Mouse (Mus musculus) kidney, adult 8-10 months (tissue): ENCODE data around the gene St6galnac4.
A peak's percentile ranks its signal among the peaks of the same experiment; 100 is the strongest.

Source experiments
- DNase-seq, 2 experiments: peaks; one replicate each; pipeline ENCODE4 v3.0.0; 2022

The St6galnac4 gene

GRCm38 (mm10) chr2:32586871-32587351 is at the start of gene St6galnac4:
Gene St6galnac4, plus strand, starts transcription at chr2:32587095.
- DNase-seq: peak; percentile 82 to 83

DNA sequence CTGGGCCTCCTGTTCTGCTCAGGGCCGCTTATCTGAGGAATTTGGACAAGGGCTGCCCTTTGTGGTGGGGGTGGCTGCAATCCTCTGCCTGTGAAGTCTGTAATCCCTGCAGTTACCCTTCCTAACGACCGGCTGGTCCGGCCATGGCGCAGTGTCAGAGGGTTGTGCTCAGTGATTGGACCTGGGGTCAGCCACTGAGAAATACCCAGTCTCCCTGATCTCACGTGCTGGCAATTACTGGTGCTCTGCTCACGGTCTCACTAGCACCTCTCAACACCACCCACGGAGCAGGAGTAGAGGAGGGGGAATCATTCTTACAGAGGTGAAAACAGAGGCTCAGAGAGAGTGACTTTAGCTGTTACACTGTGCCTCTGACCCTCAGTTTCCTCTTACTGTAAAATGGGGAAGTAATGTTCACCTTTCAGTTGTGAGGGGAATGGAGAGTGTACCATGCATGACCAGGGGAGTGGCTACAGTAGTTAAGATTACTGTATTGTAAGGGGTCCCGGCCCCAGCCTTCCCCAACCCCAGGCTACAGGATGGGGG is 49.5 kb upstream of the St6galnac4 start:
- peak in 1 of 2 experiments; percentile 64 for DNase-seq

- DNase-seq: peak in 1 of 2 experiments; percentile 50
Observed at GRCm38 (mm10) chr2:32537941-32538340, 49.0 kb upstream of the St6galnac4 start.

GRCm38 (mm10) chr2:32538461-32538860 is 48.4 kb upstream of the St6galnac4 start:
- peak in 1 of 2 experiments; percentile 25 for DNase-seq

DNA sequence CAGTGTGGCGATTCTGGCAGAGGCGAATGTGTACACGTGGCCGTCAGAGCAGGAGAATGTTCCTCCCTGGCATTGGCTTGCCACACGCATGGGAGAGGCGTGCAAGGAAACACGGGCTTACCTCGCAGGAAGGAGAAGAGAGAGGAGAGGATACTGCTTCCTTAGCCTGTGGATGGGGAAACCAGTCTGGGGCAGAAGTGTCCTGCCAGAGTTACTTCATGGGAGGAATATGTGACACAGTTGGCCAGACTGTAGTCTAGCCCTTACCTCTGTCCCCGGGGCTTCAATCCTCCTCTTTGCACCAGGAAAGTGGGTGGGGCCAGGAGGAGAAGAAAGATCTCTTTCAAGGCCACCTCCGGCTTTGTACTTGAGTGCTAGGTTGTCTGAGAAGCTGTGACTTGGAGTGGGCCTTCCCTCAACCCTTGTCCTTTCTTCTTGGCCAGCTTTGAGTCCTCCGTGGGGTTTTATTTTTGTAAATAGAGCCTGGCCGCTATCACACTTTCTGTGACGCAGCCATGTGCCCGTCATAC is 47.4 kb upstream of the St6galnac4 start:
- no peak for DNase-seq

DNA sequence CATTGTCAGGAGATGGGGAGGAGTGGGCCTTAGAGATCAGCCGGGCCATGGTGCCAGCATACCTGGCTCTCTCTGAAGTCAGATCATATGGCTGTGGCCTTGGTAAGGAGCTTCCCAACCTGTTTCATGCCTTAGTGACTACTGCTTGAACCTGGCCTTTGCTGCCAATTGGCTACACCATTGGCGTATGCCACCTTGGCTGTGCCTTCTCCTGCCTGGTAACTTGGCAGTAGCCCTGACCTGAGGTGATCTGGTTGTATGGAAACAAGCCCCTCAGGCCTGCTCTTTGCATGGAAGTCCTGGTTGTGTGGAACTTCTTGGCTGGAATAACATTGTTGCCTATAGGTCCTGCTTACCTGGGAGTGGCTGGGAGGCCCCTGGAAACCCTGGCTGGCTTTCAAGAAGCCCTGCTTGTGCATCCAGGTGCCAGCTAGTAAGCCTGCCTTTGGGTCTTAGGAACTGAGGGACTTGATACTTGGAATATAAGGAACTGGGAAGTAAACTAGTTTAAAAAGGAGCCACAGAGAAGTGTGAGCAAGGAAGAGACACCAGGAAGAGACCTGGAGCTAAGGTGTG is 45.5 kb upstream of the St6galnac4 start:
- DNase-seq: no peak

DNA sequence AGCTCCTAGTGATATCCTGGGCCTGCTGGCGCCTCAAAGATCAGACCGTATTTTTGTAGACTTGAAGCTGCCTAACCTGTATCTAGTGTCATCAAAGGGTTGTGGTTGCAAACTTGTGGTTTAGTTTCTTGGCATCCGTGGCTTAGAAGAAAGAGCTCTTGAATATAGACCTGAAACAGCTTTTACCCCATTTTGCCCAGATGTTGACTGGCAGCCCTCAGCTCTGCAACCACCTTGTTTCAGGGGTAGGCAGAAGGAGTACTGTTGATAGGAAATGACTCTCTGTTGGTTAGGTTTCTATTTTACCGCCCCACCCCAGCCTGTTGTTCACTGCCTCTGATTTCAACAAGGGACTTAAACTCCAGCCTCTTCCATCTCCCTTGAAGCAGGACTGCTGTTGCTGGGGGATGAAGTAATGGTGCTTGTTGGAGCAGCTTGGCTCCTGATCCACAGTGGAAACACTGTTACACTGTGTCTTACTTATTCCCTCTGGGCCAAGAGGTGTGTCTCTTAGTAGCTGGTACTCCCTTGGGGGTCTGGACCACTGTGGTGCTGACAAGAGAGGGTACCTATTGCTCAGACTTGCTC is 44.8 kb upstream of the St6galnac4 start:
- DNase-seq: no peak

GRCm38 (mm10) chr2:32543031-32543449 is 43.9 kb upstream of the St6galnac4 start:
- no peak for DNase-seq

GRCm38 (mm10) chr2:32546951-32547350 is 39.9 kb upstream of the St6galnac4 start:
- no peak for DNase-seq

GRCm38 (mm10) chr2:32547380-32547779 is 39.5 kb upstream of the St6galnac4 start:
- no peak for DNase-seq

GRCm38 (mm10) chr2:32547964-32548739 is 38.7 kb upstream of the St6galnac4 start:
- DNase-seq: peak in 1 of 2 experiments; percentile 53

- DNase-seq: no peak
Observed at GRCm38 (mm10) chr2:32549171-32549570, 37.7 kb upstream of the St6galnac4 start.

- DNase-seq: no peak
Observed at GRCm38 (mm10) chr2:32549764-32550163, 37.1 kb upstream of the St6galnac4 start.

GRCm38 (mm10) chr2:32551236-32551635 is 35.7 kb upstream of the St6galnac4 start:
- DNase-seq: no peak

DNA sequence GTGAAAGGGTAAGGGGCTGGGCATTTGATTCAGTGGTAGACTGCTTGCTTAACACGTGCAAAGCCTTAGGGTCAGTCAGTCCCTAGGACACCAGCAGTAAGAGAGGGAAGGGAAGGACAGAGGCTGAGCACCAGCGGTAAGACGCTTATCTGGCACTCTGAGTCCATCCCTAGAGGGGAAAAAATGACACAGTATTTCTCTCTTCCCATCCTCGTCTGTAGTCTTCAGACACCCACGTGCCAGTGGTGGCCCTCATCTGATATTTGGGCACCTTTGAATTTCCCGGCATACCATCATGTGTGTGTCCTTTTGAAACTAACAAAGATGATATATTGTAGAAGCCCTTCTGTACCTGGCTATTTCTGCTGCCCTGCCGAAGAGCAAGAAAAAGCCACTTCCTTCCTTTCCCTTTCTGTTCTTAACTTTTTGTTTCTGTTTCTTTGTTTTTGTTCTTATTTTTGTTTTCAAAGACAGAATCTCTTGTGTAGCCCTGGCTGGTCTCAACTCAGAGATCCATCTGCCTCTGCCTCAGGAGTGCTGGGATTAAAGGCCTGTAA is 33.2 kb upstream of the St6galnac4 start:
- no peak for DNase-seq

DNA sequence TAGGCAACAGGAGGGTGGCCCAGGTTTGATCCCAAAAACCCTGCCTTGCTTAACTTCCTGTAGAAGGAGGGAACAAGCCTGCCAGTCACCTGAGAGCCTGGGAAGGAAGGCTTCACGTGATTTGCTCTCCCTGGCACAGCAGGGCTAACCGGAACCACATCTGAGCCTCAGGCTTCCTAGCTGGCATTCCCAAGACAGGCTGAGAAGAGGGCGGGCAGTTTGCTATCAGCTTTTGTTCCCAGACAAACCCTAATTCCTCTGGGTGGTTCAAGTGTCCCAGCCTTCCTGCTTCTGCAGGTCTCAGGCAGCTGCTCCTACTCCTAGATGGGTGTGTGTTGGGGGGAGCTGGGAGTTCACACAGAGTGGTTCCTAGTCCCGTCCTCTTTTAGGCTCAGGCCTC is 31.4 kb upstream of the St6galnac4 start:
- DNase-seq: peak; percentile 33 to 43

DNA sequence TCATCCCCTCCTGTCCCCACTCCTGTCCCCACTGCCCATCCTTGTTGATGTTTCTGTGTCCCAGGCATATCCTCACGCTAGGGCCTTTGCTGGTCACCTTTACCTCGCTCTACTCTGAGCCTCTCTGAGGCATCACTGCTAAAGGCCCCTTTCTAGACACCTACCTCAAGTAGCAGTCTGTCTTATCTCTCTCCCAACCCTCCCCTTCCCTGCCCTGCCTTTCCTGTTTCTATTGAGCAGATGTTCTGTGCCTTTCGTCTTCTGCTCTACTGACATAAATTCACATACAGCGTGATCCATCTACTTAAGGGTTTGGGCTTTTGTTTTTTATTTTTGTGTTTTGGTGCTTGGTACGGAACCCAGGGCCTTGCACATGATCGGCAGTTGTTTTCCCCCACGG is 30.9 kb upstream of the St6galnac4 start:
- DNase-seq: no peak

DNA sequence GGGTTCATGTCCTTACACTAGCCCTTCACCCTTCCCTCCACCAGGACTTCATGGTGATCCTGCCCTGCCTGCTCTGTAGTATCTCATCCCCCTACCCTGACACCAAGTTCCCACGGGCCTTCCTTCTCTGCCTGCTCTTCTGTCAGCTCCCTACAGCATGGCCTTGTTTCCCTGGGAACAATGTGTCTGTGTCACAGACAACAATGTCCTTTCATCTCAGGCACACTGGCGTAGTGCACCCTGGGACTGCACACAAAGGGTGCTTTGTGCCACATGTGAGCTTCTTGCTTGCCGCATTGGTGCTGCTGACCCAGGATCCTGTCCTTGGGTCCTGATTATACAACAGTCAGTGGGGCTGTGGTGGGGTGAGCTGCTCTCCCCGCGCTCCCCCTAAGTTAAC is 27.3 kb upstream of the St6galnac4 start:
- no peak for DNase-seq

GRCm38 (mm10) chr2:32566536-32567063 is 20.3 kb upstream of the St6galnac4 start:
- DNase-seq: peak; percentile 67 to 71

GRCm38 (mm10) chr2:32568149-32568548 is 18.7 kb upstream of the St6galnac4 start:
- DNase-seq: peak in 1 of 2 experiments; percentile 28

- DNase-seq: no peak
Observed at GRCm38 (mm10) chr2:32568941-32569340, 18.0 kb upstream of the St6galnac4 start.

DNA sequence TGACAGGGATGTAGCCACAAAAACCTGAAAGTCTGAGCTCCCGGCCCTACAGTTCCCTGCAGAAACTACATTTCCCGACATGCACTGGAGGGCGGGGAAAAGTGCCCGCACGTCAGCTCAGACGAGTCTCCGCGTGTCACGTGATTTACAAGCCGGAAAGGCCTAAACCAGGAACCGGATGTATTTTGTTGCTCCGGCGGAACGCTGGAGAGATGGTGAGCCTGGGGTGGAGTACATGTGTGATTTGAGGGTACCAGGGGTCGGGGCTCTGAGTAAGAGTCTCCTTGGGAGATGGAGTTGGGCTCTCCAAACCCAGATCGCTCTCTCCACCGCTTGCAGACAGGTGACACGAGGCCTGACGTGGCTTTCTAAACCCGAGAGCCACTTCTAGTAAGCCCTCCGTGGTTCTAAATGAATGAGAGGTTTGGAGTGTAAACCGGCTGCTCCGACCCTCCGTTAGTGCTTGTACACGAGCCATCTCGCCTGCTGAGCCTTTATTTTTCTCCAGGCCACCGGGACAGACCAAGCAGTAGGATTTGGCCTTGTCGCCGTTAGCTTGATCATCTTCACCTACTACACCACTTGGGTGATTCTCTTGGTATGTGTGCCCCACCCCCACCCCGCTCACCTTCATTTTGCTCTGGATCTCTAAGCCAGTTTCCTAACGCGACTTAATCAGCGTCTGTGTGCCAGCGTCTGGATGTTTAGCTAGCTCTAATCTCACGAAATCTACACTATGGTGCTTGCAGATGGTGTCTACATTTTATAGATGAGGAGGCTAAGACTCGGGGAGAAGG is 16.0 kb upstream of the St6galnac4 start, which contains the start of gene Dpm2:
TSS of gene Dpm2 (plus strand) at position 161 of the 797 bp plus-strand sequence.
- peak; percentile 91 for DNase-seq
